Mouse (Mus musculus) bone marrow, adult 2 months (tissue): ENCODE measurements around the gene Tet1. TPM values are rescaled to one million over a fixed set of nuclear protein-coding genes. Genes with fewer than 3 reads are reported as not detected.
"Not testable (repeated sequence)": the region's sequence is repeated elsewhere in the genome, so short reads cannot be mapped to it uniquely, and the experiment has no call there.

Source experiments
- H3K27ac ChIP-seq: fragments of 200-500 bp; 2 replicates; pipeline ENCODE4 v1.5.1; 2012; ENCODE audit warnings: low read depth, mild to moderate bottlenecking, control low read depth, inconsistent platforms, low read length; ENCODE audit not compliant: control insufficient read depth, poor library complexity, insufficient read depth
- H3K4me1 ChIP-seq: fragments of 200-500 bp; 2 replicates; pipeline ENCODE4 v1.6.1; 2011; ENCODE audit warnings: low read length; ENCODE audit not compliant: control insufficient read depth, insufficient read depth
- H3K4me3 ChIP-seq: fragments of 200-500 bp; replicated peaks from 2 replicates; pipeline ENCODE3; 2011; ENCODE audit warnings: mild to moderate bottlenecking, low read depth, low read length, control low read depth; ENCODE audit not compliant: control insufficient read depth
- CTCF ChIP-seq: fragments of 200-500 bp; IDR thresholded peaks from 2 replicates; pipeline ENCODE4 v1.5.1; 2011; ENCODE audit warnings: low read length, control low read depth; ENCODE audit not compliant: control insufficient read depth, insufficient read depth
- POLR2A ChIP-seq: fragments of 200-500 bp; IDR thresholded peaks from 2 replicates; pipeline ENCODE4 v1.6.1; 2011; ENCODE audit warnings: low read depth, mild to moderate bottlenecking, control low read depth, low read length, borderline replicate concordance; ENCODE audit not compliant: control insufficient read depth
- WGBS: fragments of 180-500 bp; shearing (Covaris S2); methylation state at CpG from one replicate; pipeline ENCODE4 v1.1.7; 2018; 5-methylcytosine and 5-hydroxymethylcytosine counted together
- polyA plus RNA-seq: library from polyadenylated mRNA; stranded (reverse); fragments of >200 nt; gene quantifications from 2 replicates; pipeline ENCODE4 v1.2.4, GENCODE M21; 2011; ENCODE audit warnings: low replicate concordance; ENCODE audit not compliant: missing spikeins, insufficient read depth, insufficient read length

Gene Tet1
- polyA plus RNA-seq, result 1.3 and 2.2 TPM in 2 replicates

GRCm38 (mm10) chr10:62908896-62909295, at the start of gene Tet1:
TSS of gene Tet1 (minus strand) at chr10:62908996.
- no CpG with 5 or more reads among the region's 1 CpGs for WGBS
- H3K4me3 ChIP-seq, H3K27ac ChIP-seq, H3K4me1 ChIP-seq: not testable (repeated sequence)

GRCm38 (mm10) chr10:62948551-62948950, 39.8 kb upstream of the Tet1 start:
- WGBS, result 46% methylated on average over 7 of the region's 7 CpGs
- Histone ChIP-seq H3K4me1 (peaks cover 5% of the 10 kb centered on the region; the same call in 1 of the 2 replicates), H3K27ac (peak overlapping the region; percentile 71), H3K4me3 (peak overlapping the region; percentile 14)
- TF ChIP-seq POLR2A, result no peak
- TF ChIP-seq CTCF, result no peak

- Histone ChIP-seq H3K4me3 (peak within 1 kb of the TSS; percentile 76), H3K4me1 (peaks cover 5% of the 10 kb centered on the region; the same call in 1 of the 2 replicates), H3K27ac (peak within 1 kb of the TSS; percentile 81)
- TF ChIP-seq POLR2A (peak; percentile 78; the same call in 1 of the 2 replicates), CTCF (no peak)
- WGBS, result under 1% methylated on average over 68 of the region's 68 CpGs
Measured at GRCm38 (mm10) chr10:62946738-62947471, 38.1 kb upstream of the Tet1 start, which contains the start of gene Dna2. TSS of gene Dna2 (plus strand) at chr10:62947026.

GRCm38 (mm10) chr10:62944975-62945580, 36.3 kb upstream of the Tet1 start:
- H3K27ac ChIP-seq, result no peak overlapping the region; the same call in 1 of the 2 replicates
- TF ChIP-seq CTCF, result no peak
- TF ChIP-seq POLR2A, result no peak
- 25% methylated on average over 10 of the region's 10 CpGs for WGBS
- no peak overlapping the region for H3K4me3 ChIP-seq
- H3K4me1 ChIP-seq, result peaks cover 5% of the 10 kb centered on the region; the same call in 1 of the 2 replicates

- 88% methylated on average over 1 of the region's 1 CpGs for WGBS
- TF ChIP-seq CTCF (peak; percentile 24; the same call in 1 of the 2 replicates), POLR2A (no peak)
- no peak overlapping the region for H3K4me3 ChIP-seq
- H3K4me1 ChIP-seq, result no peaks in the 10 kb centered on the region
- H3K27ac ChIP-seq, result no peak overlapping the region
Measured at GRCm38 (mm10) chr10:62932381-62932780, 23.6 kb upstream of the Tet1 start.

- 83% methylated on average over 4 of the region's 4 CpGs for WGBS
Measured at GRCm38 (mm10) chr10:62924096-62924635, 15.4 kb upstream of the Tet1 start.

GRCm38 (mm10) chr10:62920766-62921156, 12.0 kb upstream of the Tet1 start:
- peak overlapping the region; percentile 91 for H3K4me3 ChIP-seq
- peaks cover 3% of the 10 kb centered on the region for H3K4me1 ChIP-seq
- peak overlapping the region; percentile 84 for H3K27ac ChIP-seq
- WGBS, result under 1% methylated on average over 29 of the region's 29 CpGs
- TF ChIP-seq POLR2A (no peak), CTCF (no peak)

More at GRCm38 (mm10) chr10:62924096-62924635, 15.4 kb upstream of the Tet1 start:
- no peak for TF ChIP-seq POLR2A
- TF ChIP-seq CTCF, result no peak
- Histone ChIP-seq H3K4me1 (peaks cover 3% of the 10 kb centered on the region), H3K4me3 (no peak overlapping the region), H3K27ac (no peak overlapping the region)

- peak; percentile 76; the same call in 1 of the 2 replicates for TF ChIP-seq POLR2A
- TF ChIP-seq CTCF, result no peak
- peak within 1 kb of the TSS; percentile 91 for H3K4me3 ChIP-seq
- 4% methylated on average over 50 of the region's 50 CpGs for WGBS
- peaks cover 3% of the 10 kb centered on the region for H3K4me1 ChIP-seq
- peak within 1 kb of the TSS; percentile 84 for H3K27ac ChIP-seq
Measured at GRCm38 (mm10) chr10:62919925-62920765, 11.3 kb upstream of the Tet1 start, which contains the start of gene Slc25a16. TSS of gene Slc25a16 (plus strand) at chr10:62920633.
